Mouse (Mus musculus) brain, embryonic 14.5 days (tissue): ENCODE results near the gene Foxj3.

Experiments used
- CTCF ChIP-seq: fragments of 200-500 bp; IDR thresholded peaks from 2 replicates; pipeline ENCODE4 v1.5.1; 2012; ENCODE audit warnings: inconsistent platforms, mild to moderate bottlenecking, moderate library complexity, borderline replicate concordance; ENCODE audit not compliant: insufficient read depth, insufficient read length; ENCODE audit errors: extremely low read depth
- POLR2A ChIP-seq: fragments of 200-500 bp; IDR thresholded peaks from 2 replicates; pipeline ENCODE4 v1.6.1; 2012; ENCODE audit warnings: mild to moderate bottlenecking, inconsistent platforms, borderline replicate concordance; ENCODE audit not compliant: poor library complexity, insufficient read depth, insufficient read length, severe bottlenecking; ENCODE audit errors: extremely low read depth

GRCm38 (mm10) chr4:119609488-119609887, 72.7 kb downstream of the Foxj3 start:
- no peak for TF ChIP-seq POLR2A
- TF ChIP-seq CTCF: no peak
